Mouse (Mus musculus) forebrain, embryonic 12.5 days (tissue): ENCODE measurements at regions not wholly inside any gene's neighbourhood (a gene's known extent, or its start where the extent isn't known, plus 50 kb on each side); places are given as distances from the start of the nearest gene placed in this dataset.
A peak's percentile ranks its signal among the peaks of the same experiment; 100 is the strongest.
"Not testable (repeated sequence)": the region's sequence is repeated elsewhere in the genome, so short reads cannot be mapped to it uniquely, and the experiment has no call there.

Source experiments
- ATAC-seq: fragments of 200-750 bp; cut with Nextera tagmentation; 2 replicates; pipeline ENCODE4 v1.8.0; 2017; ENCODE audit warnings: moderate TSS enrichment; ENCODE audit not compliant: low FRiP score
- H3K27ac ChIP-seq: fragments of 300-500 bp; sonication (generic); 2 replicates; pipeline ENCODE4 v1.5.1; 2016; ENCODE audit warnings: mild to moderate bottlenecking
- H3K27me3 ChIP-seq: fragments of 300-500 bp; sonication (generic); 2 replicates; pipeline ENCODE4 v1.6.1; 2016; ENCODE audit warnings: mild to moderate bottlenecking
- H3K36me3 ChIP-seq: fragments of 300-500 bp; sonication (generic); replicated peaks from 2 replicates; pipeline ENCODE4 v1.6.1; 2016; ENCODE audit warnings: mild to moderate bottlenecking
- H3K4me1 ChIP-seq: fragments of 300-500 bp; sonication (generic); 2 replicates; pipeline ENCODE4 v1.6.1; 2016
- H3K4me2 ChIP-seq: fragments of 300-500 bp; sonication (generic); 2 replicates; pipeline ENCODE4 v1.6.1; 2016; ENCODE audit warnings: mild to moderate bottlenecking, moderate library complexity
- H3K4me3 ChIP-seq: fragments of 300-500 bp; sonication (generic); replicated peaks from 2 replicates; pipeline ENCODE4 v1.5.1; 2016; ENCODE audit warnings: mild to moderate bottlenecking
- H3K9ac ChIP-seq: fragments of 300-500 bp; sonication (generic); 2 replicates; pipeline ENCODE4 v1.6.1; 2016; ENCODE audit warnings: mild to moderate bottlenecking
- H3K9me3 ChIP-seq: fragments of 300-500 bp; sonication (generic); 2 replicates; pipeline ENCODE4 v1.6.1; 2016
- WGBS: fragments of 180-500 bp; shearing (Covaris S2); methylation state at CpG from one replicate; pipeline ENCODE4 v1.1.7; 2016; 5-methylcytosine and 5-hydroxymethylcytosine counted together

GRCm38 (mm10) chr1:128498042-128498772 is 81.0 kb upstream of the Dars start:
- Histone ChIP-seq H3K9me3 (no peaks in the 10 kb centered on the region), H3K4me2 (no peak overlapping the region), H3K36me3 (no peaks in the 10 kb centered on the region), H3K27ac (no peak overlapping the region), H3K4me1 (no peaks in the 10 kb centered on the region), H3K4me3 (no peak overlapping the region), H3K27me3 (no peaks in the 10 kb centered on the region), H3K9ac (no peak overlapping the region)
- WGBS: 78% methylated on average over 9 of the region's 9 CpGs
- ATAC-seq: no peak

DNA sequence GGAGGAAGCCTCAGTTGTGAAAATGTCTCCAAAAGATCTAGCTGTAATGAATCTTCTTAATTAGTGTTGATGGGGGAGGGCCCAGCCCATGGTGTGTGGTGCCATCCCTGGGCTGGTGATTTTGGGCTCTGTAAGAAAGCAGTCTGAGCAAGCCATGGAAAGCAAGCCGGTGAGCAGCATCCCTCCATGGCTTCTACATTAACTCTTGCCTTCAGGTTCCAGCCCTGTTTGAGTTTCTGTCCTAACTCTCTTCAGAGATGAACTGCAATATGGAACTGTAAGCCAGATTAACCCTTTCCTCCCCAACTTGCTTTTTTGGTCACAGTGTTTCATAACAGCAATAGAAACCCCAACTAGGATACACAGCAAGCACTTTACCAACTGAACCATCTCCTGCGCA is 75.1 kb upstream of the Dars start:
- Histone ChIP-seq H3K4me3 (no peak overlapping the region), H3K9ac (no peak overlapping the region), H3K4me1 (no peaks in the 10 kb centered on the region), H3K36me3 (no peaks in the 10 kb centered on the region), H3K27ac (no peak overlapping the region), H3K4me2 (no peak overlapping the region), H3K27me3 (no peaks in the 10 kb centered on the region), H3K9me3 (no peaks in the 10 kb centered on the region)
- no peak for ATAC-seq
- 96% methylated on average over 2 of the region's 2 CpGs for WGBS

- not testable (repeated sequence) for H3K4me3 ChIP-seq, H3K9ac ChIP-seq, H3K4me2 ChIP-seq, ATAC-seq, H3K9me3 ChIP-seq, H3K27ac ChIP-seq, H3K27me3 ChIP-seq, H3K4me1 ChIP-seq, H3K36me3 ChIP-seq
- WGBS: 63% methylated on average over 4 of the region's 4 CpGs
Measured at GRCm38 (mm10) chr1:128487181-128487580, 70.0 kb upstream of the Dars start.

DNA sequence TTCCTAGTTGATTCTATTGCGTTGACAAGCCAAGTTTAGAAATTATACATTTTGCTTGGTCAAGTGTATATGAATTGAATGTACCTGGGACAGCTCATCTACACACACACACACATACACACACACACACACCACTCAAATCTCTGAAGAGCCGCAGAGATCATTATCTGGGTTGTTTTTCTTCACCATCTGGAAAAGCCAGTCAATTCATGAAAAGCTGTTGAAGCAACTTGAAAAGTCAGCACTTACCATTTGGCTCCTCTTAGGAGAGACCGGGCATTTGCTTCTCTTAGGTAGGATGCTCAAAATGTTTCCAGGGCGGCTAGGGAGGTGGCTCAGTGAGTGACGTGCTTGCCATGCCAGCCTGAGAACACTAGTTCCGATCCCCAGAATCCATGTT is 61.2 kb upstream of the Dars start:
- no peak overlapping the region for H3K27ac ChIP-seq
- ATAC-seq: no peak
- no peak overlapping the region for H3K4me2 ChIP-seq
- H3K36me3 ChIP-seq: no peaks in the 10 kb centered on the region
- H3K4me1 ChIP-seq: peaks cover 2% of the 10 kb centered on the region
- H3K27me3 ChIP-seq: no peaks in the 10 kb centered on the region
- H3K9me3 ChIP-seq: no peaks in the 10 kb centered on the region
- H3K9ac ChIP-seq: no peak overlapping the region
- 90% methylated on average over 6 of the region's 6 CpGs for WGBS
- no peak overlapping the region for H3K4me3 ChIP-seq

DNA sequence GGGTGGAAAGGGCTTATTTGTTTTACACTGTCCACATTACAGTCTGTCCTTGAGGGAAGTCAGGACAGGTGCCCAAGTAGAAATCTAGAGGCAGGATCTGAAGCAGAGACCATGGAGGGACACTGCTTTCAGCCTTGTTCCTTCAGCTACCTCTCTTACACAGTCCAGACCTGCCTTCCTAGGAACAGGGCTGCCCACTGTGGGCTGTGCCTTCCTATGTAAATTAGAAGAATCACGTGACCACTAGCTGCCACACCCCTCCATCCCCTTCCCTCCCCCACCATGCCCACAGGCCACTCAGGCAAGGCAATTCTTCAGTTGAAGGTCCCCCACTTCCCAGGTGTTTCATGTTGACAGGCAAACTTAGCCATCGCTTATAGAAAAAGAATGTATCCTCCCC is 60.5 kb upstream of the Dars start:
- Histone ChIP-seq H3K9ac (no peak overlapping the region), H3K27me3 (no peaks in the 10 kb centered on the region), H3K27ac (no peak overlapping the region), H3K9me3 (no peaks in the 10 kb centered on the region), H3K4me1 (peaks cover 10% of the 10 kb centered on the region), H3K36me3 (no peaks in the 10 kb centered on the region), H3K4me3 (no peak overlapping the region), H3K4me2 (no peak overlapping the region)
- 93% methylated on average over 2 of the region's 2 CpGs for WGBS
- ATAC-seq: no peak

DNA sequence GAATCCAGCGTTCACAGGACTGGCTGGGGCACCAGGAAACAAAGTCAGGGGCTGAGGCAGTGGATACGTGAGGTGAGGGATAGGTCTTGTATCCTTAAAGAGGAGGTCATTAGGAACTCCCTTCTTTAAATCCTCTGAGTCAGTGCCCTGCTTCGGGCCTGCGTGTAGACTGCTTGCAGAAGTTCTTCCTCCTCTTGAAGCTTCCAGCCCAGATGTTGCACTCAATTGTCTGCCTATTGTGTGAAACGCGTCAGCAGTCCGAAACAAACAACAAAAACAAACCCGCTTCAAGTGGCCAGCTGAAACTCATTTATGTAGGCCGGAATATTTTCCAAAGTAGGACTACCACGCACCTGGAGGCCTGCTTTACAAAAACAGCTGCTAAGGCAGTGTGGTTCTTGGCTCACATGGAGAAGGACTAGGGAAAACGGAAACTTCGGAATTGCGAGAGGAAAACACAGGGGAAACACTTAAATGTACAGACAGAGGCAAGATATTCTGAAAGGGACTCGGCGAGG is 55.6 kb upstream of the Dars start:
- Histone ChIP-seq H3K4me1 (peaks cover 24% of the 10 kb centered on the region), H3K4me2 (peak overlapping the region; percentile 65), H3K27ac (peak overlapping the region; percentile 84), H3K27me3 (peaks cover 5% of the 10 kb centered on the region; the same call in 1 of the 2 replicates), H3K36me3 (no peaks in the 10 kb centered on the region), H3K9ac (peak overlapping the region; percentile 42; the same call in 1 of the 2 replicates), H3K9me3 (no peaks in the 10 kb centered on the region), H3K4me3 (peak overlapping the region; percentile 30)
- 10% methylated on average over 15 of the region's 15 CpGs for WGBS
- no peak for ATAC-seq

GRCm38 (mm10) chr1:128472022-128472712 is 55.0 kb upstream of the Dars start:
- no peaks in the 10 kb centered on the region for H3K36me3 ChIP-seq
- H3K4me2 ChIP-seq: peak overlapping the region; percentile 65
- peak overlapping the region; percentile 84 for H3K27ac ChIP-seq
- H3K9me3 ChIP-seq: no peaks in the 10 kb centered on the region
- ATAC-seq: peak; percentile 94
- peaks cover 24% of the 10 kb centered on the region for H3K4me1 ChIP-seq
- under 1% methylated on average over 20 of the region's 20 CpGs for WGBS
- peak overlapping the region; percentile 42 for H3K9ac ChIP-seq
- peak overlapping the region; percentile 30 for H3K4me3 ChIP-seq
- H3K27me3 ChIP-seq: peaks cover 5% of the 10 kb centered on the region; the same call in 1 of the 2 replicates

DNA sequence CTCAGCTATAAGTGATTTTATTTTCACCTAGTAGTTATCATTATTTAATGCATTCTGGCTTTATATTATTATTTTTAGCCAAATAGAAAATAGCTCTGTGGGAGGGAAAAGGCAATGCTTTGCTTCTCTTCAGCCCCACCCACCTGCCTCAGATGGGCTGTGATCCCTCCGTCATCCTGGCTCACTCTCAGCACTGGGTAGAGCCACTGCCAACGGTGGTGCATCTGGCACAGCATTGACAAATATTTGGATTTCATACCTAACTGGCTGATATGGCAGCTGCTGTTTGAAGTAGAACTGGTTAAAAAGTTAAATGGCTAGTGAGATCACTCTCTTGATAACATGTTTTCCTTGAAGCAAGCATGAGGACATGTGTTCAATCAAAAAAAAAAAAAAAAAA is 53.6 kb upstream of the Dars start:
- no peak overlapping the region for H3K4me3 ChIP-seq
- H3K27me3 ChIP-seq: peaks cover 5% of the 10 kb centered on the region; the same call in 1 of the 2 replicates
- no peak overlapping the region for H3K4me2 ChIP-seq
- WGBS: 65% methylated on average over 2 of the region's 2 CpGs
- no peaks in the 10 kb centered on the region for H3K9me3 ChIP-seq
- H3K9ac ChIP-seq: no peak overlapping the region
- H3K36me3 ChIP-seq: no peaks in the 10 kb centered on the region
- ATAC-seq: no peak
- H3K27ac ChIP-seq: no peak overlapping the region
- H3K4me1 ChIP-seq: peaks cover 24% of the 10 kb centered on the region

DNA sequence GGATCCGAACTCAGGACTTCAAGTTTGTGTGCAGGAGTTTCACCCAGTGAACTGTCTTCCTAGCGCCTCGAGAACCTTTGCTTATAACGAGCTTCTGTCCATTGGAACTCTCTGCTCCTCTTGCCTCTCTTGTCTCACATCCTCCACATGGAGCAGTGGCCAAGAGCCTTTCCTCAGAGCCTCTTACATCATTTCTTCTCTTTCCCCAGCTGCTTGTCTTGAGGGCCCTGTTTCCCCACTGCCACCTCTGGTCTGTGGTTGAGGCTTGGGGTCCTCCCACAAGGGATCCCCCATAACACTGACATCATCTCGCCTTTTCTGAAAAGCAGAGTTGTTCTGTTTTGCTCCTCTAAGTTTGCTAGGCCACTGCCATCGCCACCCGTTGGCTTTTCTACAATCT is 51.9 kb upstream of the Dars start:
- no peak overlapping the region for H3K27ac ChIP-seq
- peaks cover 24% of the 10 kb centered on the region for H3K4me1 ChIP-seq
- peaks cover 5% of the 10 kb centered on the region; the same call in 1 of the 2 replicates for H3K27me3 ChIP-seq
- H3K9ac ChIP-seq: no peak overlapping the region
- H3K9me3 ChIP-seq: no peaks in the 10 kb centered on the region
- no peaks in the 10 kb centered on the region for H3K36me3 ChIP-seq
- no peak overlapping the region for H3K4me2 ChIP-seq
- H3K4me3 ChIP-seq: no peak overlapping the region
- WGBS: 90% methylated on average over 7 of the region's 7 CpGs
- ATAC-seq: no peak
